Mouse (Mus musculus) forebrain, embryonic 12.5 days (tissue): ENCODE measurements around the gene Eng. TPM values are rescaled to one million over a fixed set of nuclear protein-coding genes. Genes with fewer than 3 reads are reported as not detected.

Source experiments
- ATAC-seq: fragments of 200-750 bp; cut with Nextera tagmentation; 2 replicates; pipeline ENCODE4 v1.8.0; 2017; ENCODE audit warnings: moderate TSS enrichment; ENCODE audit not compliant: low FRiP score
- H3K27ac ChIP-seq: fragments of 300-500 bp; sonication (generic); 2 replicates; pipeline ENCODE4 v1.5.1; 2016; ENCODE audit warnings: mild to moderate bottlenecking
- H3K27me3 ChIP-seq: fragments of 300-500 bp; sonication (generic); 2 replicates; pipeline ENCODE4 v1.6.1; 2016; ENCODE audit warnings: mild to moderate bottlenecking
- H3K36me3 ChIP-seq: fragments of 300-500 bp; sonication (generic); replicated peaks from 2 replicates; pipeline ENCODE4 v1.6.1; 2016; ENCODE audit warnings: mild to moderate bottlenecking
- H3K4me1 ChIP-seq: fragments of 300-500 bp; sonication (generic); 2 replicates; pipeline ENCODE4 v1.6.1; 2016
- H3K4me2 ChIP-seq: fragments of 300-500 bp; sonication (generic); 2 replicates; pipeline ENCODE4 v1.6.1; 2016; ENCODE audit warnings: mild to moderate bottlenecking, moderate library complexity
- H3K4me3 ChIP-seq: fragments of 300-500 bp; sonication (generic); replicated peaks from 2 replicates; pipeline ENCODE4 v1.5.1; 2016; ENCODE audit warnings: mild to moderate bottlenecking
- H3K9ac ChIP-seq: fragments of 300-500 bp; sonication (generic); 2 replicates; pipeline ENCODE4 v1.6.1; 2016; ENCODE audit warnings: mild to moderate bottlenecking
- H3K9me3 ChIP-seq: fragments of 300-500 bp; sonication (generic); 2 replicates; pipeline ENCODE4 v1.6.1; 2016
- WGBS: fragments of 180-500 bp; shearing (Covaris S2); methylation state at CpG from one replicate; pipeline ENCODE4 v1.1.7; 2016; 5-methylcytosine and 5-hydroxymethylcytosine counted together
- polyA plus RNA-seq: library from polyadenylated mRNA; unstranded; fragments of >200 nt; fragmentation: Nextera tagmentation; extraction: Ambion mirVana; gene quantifications from 2 replicates; pipeline ENCODE4 v1.2.1, GENCODE M21; 2016

Eng gene
- polyA plus RNA-seq, 1 experiment from 2014 or later = 21.0 TPM

DNA sequence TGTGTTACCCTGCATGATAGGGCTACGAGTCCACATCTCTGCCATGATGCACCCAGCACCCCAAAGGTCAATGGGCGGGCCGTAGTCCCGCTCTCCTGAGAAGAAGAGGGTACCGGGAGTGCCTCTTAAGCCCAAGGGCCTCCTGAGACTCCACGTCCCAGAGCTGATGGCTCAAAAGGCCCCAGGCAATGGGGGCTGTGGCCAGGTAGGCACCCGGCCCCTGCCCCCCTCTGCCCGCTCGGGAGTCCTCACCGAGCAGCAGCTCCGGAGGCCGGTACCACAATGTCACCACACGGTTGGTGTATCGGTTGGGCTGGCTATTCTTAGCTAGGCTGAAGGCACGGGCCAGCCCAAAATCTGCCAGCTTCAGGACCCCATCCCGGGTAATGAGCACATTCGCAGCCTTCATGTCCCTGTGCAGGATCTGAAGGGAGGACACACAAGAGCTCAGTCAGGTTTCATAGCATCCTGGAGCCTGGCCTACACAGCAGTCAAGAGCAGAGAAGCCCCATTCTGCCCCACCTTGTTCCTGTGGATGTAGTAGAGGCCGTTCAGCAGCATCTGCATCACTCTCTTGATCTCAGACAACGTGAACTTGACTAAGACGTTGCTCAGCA is 63.2 kb downstream of the Eng start:
- WGBS = 92% methylated on average over 20 of the region's 20 CpGs
- Histone ChIP-seq H3K4me2 (no peak overlapping the region), H3K9ac (no peak overlapping the region), H3K27me3 (no peaks in the 10 kb centered on the region), H3K36me3 (peaks cover 62% of the 10 kb centered on the region), H3K4me1 (peaks cover 20% of the 10 kb centered on the region), H3K9me3 (no peaks in the 10 kb centered on the region), H3K4me3 (no peak overlapping the region), H3K27ac (no peak overlapping the region)
- no peak for ATAC-seq

DNA sequence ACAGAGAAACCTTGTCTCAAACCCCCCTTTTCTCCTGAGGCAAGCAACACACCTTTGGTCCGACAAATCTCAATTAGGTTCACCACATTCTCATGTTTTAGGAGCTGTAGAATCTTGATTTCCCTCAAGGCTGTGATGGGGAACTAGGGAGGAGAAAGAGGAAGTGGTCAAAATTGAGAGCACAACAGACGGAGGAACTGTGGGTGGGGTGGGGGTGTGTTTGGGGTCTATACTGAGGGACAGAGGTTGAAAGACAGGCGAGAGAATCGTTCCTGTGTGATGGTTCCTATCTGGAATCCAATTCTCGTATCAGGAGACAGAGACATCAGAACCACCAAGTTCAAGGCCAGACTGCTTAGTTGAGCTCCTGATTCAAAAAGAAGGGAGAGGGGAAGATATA is 64.0 kb downstream of the Eng start:
- Histone ChIP-seq H3K36me3 (peaks cover 54% of the 10 kb centered on the region), H3K4me1 (peaks cover 20% of the 10 kb centered on the region), H3K9me3 (no peaks in the 10 kb centered on the region), H3K9ac (no peak overlapping the region), H3K4me3 (no peak overlapping the region), H3K27ac (no peak overlapping the region), H3K27me3 (no peaks in the 10 kb centered on the region), H3K4me2 (no peak overlapping the region)
- ATAC-seq = no peak
- WGBS = 89% methylated on average over 5 of the region's 5 CpGs

DNA sequence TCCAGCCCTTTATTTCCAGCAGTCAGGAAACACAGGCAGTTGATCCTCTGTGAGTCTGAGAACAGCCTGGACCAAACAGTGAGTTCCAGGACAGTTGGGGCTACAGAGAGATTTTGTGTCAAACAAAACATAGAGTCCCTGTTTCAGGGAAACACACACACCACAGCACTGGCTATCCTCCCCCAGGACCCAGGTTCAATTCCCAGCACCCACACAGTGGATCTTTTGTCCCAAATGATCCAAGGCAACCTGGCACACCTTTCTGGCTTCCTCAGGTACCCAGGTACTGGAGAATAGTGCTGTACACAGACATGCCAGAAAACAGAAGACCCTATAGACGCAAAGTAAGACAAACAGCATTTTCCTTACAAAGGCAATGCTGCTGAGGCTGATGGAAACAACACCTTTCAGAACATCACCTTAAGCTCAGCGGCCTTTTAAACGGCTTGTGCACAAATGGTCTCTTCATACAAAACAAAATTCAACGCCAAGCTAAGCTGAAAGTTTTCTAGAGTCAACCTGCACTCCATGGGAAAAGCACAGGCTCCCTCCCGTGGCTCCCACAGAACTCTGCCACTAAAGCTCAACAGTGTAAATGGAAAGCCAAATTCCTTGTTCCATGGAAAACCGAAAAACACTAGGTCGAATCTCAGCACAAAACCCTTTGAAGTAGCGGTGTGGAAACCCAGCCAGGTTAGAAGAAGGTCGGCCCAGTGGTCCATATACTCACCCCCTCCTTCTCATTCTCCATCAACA is 65.1 kb downstream of the Eng start:
- peak overlapping the region; percentile 93 for H3K9ac ChIP-seq
- no peaks in the 10 kb centered on the region for H3K9me3 ChIP-seq
- peaks cover 43% of the 10 kb centered on the region for H3K36me3 ChIP-seq
- H3K27me3 ChIP-seq = no peaks in the 10 kb centered on the region
- 30% methylated on average over 9 of the region's 9 CpGs for WGBS
- H3K4me1 ChIP-seq = peaks cover 20% of the 10 kb centered on the region
- H3K27ac ChIP-seq = 0 out of 2 replicates have a peak overlapping the region, but pooled peaks have one; percentile 99
- H3K4me2 ChIP-seq = peak overlapping the region; percentile 96
- no peak for ATAC-seq
- peak overlapping the region; percentile 92 for H3K4me3 ChIP-seq

DNA sequence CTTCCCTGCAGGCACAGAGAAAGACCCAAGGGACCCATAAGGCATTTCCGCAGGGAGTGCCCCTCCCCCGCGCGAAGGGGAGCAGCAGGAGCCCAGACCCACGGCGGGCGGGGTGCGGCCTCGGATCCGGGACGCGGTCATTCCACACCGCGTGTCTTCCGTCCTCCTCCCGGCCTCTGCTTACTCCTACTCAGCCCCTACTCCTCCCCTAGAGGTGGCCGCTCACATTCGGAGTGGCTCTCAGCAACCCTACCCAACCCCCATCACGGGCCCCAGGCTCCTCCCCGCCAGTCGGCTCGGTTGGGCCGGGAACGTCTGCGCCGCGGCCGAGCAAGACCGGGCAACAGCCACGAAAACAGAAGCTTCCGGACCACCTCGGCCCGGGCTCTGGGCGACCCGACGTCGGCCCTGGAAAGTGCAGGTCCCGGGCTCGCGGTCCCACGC is 65.7 kb downstream of the Eng start:
- Histone ChIP-seq H3K36me3 (peaks cover 37% of the 10 kb centered on the region), H3K4me2 (peak overlapping the region; percentile 96), H3K27me3 (no peaks in the 10 kb centered on the region), H3K4me1 (peaks cover 20% of the 10 kb centered on the region), H3K27ac (peak overlapping the region; percentile 99), H3K9me3 (no peaks in the 10 kb centered on the region), H3K9ac (peak overlapping the region; percentile 93), H3K4me3 (peak overlapping the region; percentile 92)
- ATAC-seq = peak; percentile 50
- WGBS = under 1% methylated on average over 41 of the region's 41 CpGs

DNA sequence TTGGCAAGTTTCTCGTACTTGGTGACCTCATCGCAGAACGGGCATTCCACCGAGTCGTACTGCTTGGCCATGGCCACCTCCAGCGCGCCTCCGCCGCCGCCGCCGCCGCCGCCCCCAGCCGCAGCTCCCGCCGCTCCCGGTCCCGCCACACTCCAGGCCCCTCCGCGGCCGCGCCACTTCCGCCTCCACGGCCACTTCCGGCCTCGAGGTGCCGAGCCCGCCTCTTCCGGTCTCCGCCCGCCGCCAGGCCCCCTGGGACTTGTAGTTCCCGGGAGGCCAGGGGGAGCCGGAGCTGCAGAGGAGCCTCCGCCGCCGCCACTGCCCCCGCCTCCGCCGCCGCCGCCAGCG is 66.2 kb downstream of the Eng start:
- 0% methylated on average over 26 of the region's 44 CpGs for WGBS
- Histone ChIP-seq H3K9me3 (no peaks in the 10 kb centered on the region), H3K36me3 (peaks cover 32% of the 10 kb centered on the region)

DNA sequence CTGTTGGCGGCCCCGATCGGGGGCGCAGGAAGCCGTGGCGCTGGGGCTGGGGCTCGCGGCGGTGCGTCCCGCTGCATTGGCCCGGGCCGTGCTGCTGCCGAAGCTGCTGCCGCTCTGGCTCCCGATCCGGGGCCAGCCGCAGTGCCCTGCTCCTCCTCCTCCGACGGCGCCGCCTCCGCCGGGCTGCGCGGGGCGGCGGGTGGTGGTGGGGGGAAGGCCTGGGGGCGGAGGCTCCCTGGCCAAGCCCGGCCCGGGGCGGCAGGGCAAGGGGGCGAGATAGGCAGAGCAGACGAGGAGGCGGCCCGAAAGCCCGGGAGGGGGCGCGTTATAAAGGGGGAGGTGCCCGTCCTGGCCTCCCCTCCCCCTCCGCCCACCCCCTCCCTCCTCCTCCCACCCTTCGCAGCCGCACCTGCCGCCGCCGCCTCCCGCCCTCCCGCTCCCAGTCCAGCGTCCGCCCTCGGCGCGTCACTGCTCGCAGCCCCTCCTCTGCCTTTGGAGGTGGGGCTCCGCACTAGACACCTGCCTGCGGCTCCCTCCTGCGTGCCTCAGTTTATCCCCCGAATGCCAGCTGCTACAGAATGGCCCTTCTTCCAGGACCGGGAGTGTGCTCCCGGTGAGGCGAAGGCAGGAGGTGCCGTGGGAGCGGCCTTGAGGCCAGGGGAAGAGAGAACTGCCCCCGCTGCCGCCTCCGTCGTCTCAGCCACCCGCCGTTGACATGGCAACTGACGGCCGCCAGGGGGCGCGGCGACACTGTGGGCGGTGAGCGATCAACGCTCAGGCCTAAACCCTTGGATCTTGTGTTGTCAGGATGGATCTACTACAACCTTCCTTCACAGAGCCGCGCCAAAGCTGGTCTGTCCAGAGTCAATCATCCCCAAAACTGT is 66.8 kb downstream of the Eng start, which contains the start of gene Cdk9:
TSS of gene Cdk9 (minus strand) at position 143 of the 884 bp plus-strand sequence.
- ATAC-seq = peak; percentile 89

More for the DNA sequence above, 66.2 kb downstream of the Eng start:
- peak overlapping the region; percentile 93 for H3K9ac ChIP-seq
- H3K27me3 ChIP-seq = no peaks in the 10 kb centered on the region
- peak overlapping the region; percentile 92 for H3K4me3 ChIP-seq
- ATAC-seq = peak; percentile 91
- H3K4me1 ChIP-seq = peaks cover 20% of the 10 kb centered on the region
- H3K4me2 ChIP-seq = peak overlapping the region; percentile 96
- H3K27ac ChIP-seq = peak overlapping the region; percentile 99

DNA sequence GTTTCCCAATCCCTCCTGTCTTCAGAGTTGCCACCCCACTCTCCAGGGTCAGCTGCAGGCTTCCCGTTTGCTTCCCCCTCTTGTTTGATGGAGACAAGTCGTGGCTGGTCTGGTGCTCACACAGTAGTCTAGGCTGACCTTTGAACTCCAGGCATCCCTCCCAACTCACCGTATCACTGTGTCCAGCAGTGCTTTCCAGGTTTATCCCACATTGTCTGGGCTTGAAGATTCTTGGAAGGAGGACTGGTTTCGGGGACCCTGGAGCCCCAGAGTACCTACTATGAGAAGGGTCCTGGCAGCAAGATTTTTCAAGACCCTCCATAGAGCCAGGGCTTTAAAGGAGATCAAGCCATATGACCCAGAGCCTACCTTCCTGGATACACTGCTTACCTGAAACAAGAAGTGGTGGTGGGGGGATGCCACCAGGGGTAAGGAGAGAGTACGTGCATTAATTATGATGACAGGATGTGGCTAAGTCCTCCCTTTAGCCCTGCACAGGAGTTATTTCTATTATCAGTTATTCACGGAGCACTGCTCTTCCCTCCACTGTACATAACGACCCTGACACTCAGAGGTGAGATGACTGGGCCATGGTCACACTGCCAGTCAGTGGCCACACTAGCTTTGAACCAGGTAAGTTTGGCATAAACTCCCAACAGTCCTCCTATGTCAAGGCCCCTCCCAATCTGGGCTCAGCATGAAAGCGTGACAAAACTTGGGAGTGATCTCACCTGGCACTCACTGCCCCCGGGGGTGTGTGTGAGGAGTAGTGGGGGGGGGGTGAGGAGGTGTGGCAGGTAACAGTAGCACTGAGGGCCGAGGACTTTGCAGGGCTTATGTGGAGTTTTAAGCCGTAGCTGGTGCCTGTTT is 68.0 kb downstream of the Eng start:
- Histone ChIP-seq H3K27ac (peak overlapping the region; percentile 99), H3K27me3 (no peaks in the 10 kb centered on the region), H3K9me3 (no peaks in the 10 kb centered on the region), H3K4me2 (0 out of 2 replicates have a peak overlapping the region, but pooled peaks have one; percentile 96), H3K4me3 (0 out of 2 replicates have a peak overlapping the region, but pooled peaks have one; percentile 92), H3K4me1 (peaks cover 29% of the 10 kb centered on the region), H3K9ac (peak overlapping the region; percentile 93; the same call in 1 of the 2 replicates), H3K36me3 (peaks cover 14% of the 10 kb centered on the region)
- ATAC-seq = no peak
- WGBS = 69% methylated on average over 11 of the region's 11 CpGs

More for the DNA sequence above, 66.8 kb downstream of the Eng start, which contains the start of gene Cdk9:
- Histone ChIP-seq H3K4me1 (peaks cover 20% of the 10 kb centered on the region), H3K9ac (peak within 1 kb of the TSS; percentile 93), H3K4me2 (peak within 1 kb of the TSS; percentile 96), H3K4me3 (peak within 1 kb of the TSS; percentile 92), H3K9me3 (no peaks in the 10 kb centered on the region), H3K27me3 (no peaks in the 10 kb centered on the region), H3K27ac (peak within 1 kb of the TSS; percentile 99), H3K36me3 (peaks cover 26% of the 10 kb centered on the region)
- under 1% methylated on average over 58 of the region's 79 CpGs for WGBS

DNA sequence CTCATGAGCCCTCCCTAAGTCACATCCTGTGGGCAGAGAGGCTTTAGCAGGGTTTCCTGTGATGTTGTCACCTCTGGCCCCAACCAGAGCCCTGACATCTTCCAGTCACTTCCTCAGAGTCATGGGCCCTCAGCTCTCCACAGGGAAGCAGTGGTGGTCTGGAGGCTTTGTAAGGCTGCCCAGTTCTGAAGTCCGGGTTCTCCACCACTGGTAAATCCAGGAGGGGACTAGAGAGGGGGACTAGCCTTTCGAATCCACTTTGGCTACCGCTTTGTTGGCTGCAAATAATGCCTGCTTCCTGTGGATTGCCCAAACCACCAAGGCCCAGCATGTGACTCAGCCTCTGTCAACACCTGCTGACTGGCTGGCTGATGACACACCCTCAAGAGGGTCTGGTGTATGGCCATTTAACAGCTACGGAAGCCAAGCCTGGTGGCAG is 68.6 kb downstream of the Eng start:
- H3K4me1 ChIP-seq = peaks cover 30% of the 10 kb centered on the region
- no peak overlapping the region for H3K4me2 ChIP-seq
- no peak overlapping the region for H3K9ac ChIP-seq
- peaks cover 8% of the 10 kb centered on the region for H3K36me3 ChIP-seq
- no peak for ATAC-seq
- H3K27me3 ChIP-seq = no peaks in the 10 kb centered on the region
- no peaks in the 10 kb centered on the region for H3K9me3 ChIP-seq
- H3K4me3 ChIP-seq = no peak overlapping the region
- no peak overlapping the region for H3K27ac ChIP-seq
- WGBS = 77% methylated on average over 4 of the region's 4 CpGs

DNA sequence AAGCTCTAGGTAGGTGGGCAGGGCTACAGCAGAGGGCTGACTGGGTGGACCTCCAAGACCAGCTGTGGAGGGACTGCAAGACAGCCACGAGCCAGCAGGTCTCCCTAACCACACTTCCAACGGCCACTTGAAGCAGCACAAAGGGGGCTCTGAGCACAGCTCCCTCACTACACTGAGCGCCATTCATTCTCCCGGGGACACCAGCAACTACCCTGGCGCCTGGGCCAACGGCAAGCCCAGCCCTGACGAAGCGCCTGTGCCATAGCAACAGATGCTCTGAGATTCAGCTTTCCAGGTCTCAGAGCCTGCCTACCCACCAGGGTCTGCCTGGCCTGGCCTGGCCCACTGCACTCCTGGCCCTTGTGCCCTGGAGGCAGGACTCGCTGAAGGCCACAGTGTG is 72.4 kb downstream of the Eng start:
- Histone ChIP-seq H3K9me3 (no peaks in the 10 kb centered on the region), H3K4me1 (peaks cover 21% of the 10 kb centered on the region), H3K4me3 (no peak overlapping the region), H3K27ac (peak overlapping the region; percentile 53; the same call in 1 of the 2 replicates), H3K4me2 (no peak overlapping the region), H3K9ac (no peak overlapping the region), H3K36me3 (no peaks in the 10 kb centered on the region), H3K27me3 (no peaks in the 10 kb centered on the region)
- 45% methylated on average over 9 of the region's 9 CpGs for WGBS
- ATAC-seq = no peak

DNA sequence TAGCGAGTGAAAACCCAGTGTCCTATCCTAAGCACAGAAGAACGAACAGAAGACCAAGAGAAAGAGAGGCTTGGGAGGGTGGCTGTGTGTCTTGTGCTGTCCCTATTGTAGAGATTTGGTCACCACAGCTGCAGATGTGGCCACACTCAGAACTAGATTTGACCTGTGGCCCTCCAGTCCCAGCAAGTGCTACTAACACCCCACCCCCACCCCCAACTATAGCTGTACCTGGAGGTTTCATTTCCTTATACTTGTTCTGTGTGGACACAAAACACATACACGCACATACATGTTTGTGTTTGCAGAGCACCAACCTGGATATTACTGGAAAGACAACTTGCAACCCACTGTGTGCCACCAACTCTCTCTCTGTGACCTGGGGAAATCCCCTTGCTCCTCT is 73.7 kb downstream of the Eng start:
- H3K9ac ChIP-seq = no peak overlapping the region
- no peak overlapping the region for H3K4me2 ChIP-seq
- H3K27ac ChIP-seq = no peak overlapping the region
- no peaks in the 10 kb centered on the region for H3K27me3 ChIP-seq
- H3K4me1 ChIP-seq = peaks cover 15% of the 10 kb centered on the region
- H3K36me3 ChIP-seq = no peaks in the 10 kb centered on the region
- ATAC-seq = no peak
- H3K9me3 ChIP-seq = no peaks in the 10 kb centered on the region
- WGBS = 89% methylated on average over 3 of the region's 3 CpGs
- no peak overlapping the region for H3K4me3 ChIP-seq

DNA sequence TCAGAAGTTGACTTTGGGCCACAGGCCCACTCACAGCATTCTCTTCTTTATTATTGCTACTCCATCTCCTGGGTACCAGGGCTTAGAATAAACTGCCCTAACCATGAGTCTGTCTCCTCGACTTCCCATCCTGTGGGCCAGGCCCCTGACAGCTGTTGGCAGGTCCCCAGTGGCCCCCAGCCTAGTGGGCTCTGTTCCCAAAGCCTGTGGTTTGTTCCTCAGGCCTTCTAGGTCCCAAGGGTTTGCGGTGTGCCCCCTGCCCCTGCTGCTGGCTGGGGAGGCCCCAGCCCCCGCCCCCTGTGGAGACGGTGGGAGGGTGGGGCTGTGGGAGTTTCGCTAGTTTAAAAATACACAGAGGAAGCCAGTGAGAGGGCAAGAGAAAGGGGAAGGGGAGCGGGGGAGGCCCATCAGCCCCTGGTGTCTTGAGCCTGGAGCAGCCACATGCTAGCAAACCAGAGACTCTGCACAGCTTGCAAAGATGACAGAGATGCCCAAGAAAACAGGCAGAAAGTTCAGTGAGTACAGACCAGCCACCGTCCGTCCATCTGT is 74.4 kb downstream of the Eng start, which contains the start of gene Sh2d3c:
TSS of gene Sh2d3c (plus strand) at position 375 of the 549 bp plus-strand sequence.
- H3K27me3 ChIP-seq = no peaks in the 10 kb centered on the region
- H3K27ac ChIP-seq = no peak within 1 kb of the TSS
- H3K4me2 ChIP-seq = no peak within 1 kb of the TSS
- H3K9me3 ChIP-seq = no peaks in the 10 kb centered on the region
- WGBS = 58% methylated on average over 8 of the region's 8 CpGs
- peaks cover 15% of the 10 kb centered on the region for H3K4me1 ChIP-seq
- no peak within 1 kb of the TSS for H3K9ac ChIP-seq
- no peak within 1 kb of the TSS for H3K4me3 ChIP-seq
- no peak for ATAC-seq
- no peaks in the 10 kb centered on the region for H3K36me3 ChIP-seq
